Mouse (Mus musculus): ENCODE measurements at regions not wholly inside any gene's neighbourhood (a gene's known extent, or its start where the extent isn't known, plus 50 kb on each side); places are given as distances from the start of the nearest gene placed in this dataset.

- H3K4me3 ChIP-seq (ENCODE audit: insufficient read depth in 1 of 2, low read depth in 1 of 2, low read length in 2 of 2, poor library complexity in 1 of 2, severe bottlenecking in 1 of 2): peak overlapping the region in 1 of 2 experiments; percentile 83; a peak in 2 of 4 replicates
- H3K9me3 ChIP-seq (ENCODE audit: control insufficient read depth, insufficient read depth, low read depth, low read length): no peaks in the 10 kb centered on the region
- in situ Hi-C loops (cut with MboI; ENCODE audit: low sequenced_read_pairs in 2 of 2, unreplicated experiment in 2 of 2): no loop called here
- H3K36me3 ChIP-seq (ENCODE audit: control insufficient read depth, insufficient read depth, low read length, poor library complexity, severe bottlenecking): no peaks in the 10 kb centered on the region
- TF ChIP-seq ZC3H11A (IDR thresholded peaks at IDR 0.05; ENCODE audit: borderline replicate concordance, low read depth, low read length) (no peak), ZNF384 (IDR thresholded peaks at IDR 0.05; ENCODE audit: low read depth, low read length) (no peak), HCFC1 (IDR thresholded peaks at IDR 0.05; ENCODE audit: borderline replicate concordance, insufficient read depth, low read length) (no peak), CHD2 (IDR thresholded peaks at IDR 0.05; ENCODE audit: low read depth, low read length) (no peak), MAFK (IDR thresholded peaks at IDR 0.05; ENCODE audit: insufficient read depth, low read depth, low read length) (no peak)
- H3K4me1 ChIP-seq (ENCODE audit: control insufficient read depth in 2 of 2, insufficient read depth in 2 of 2, low read length in 2 of 2, poor library complexity in 1 of 2): peaks cover 0 to 6% of the 10 kb centered on the region in 2 experiments; a peak in 2 of 4 replicates
- H3K27ac ChIP-seq (ENCODE audit: insufficient read depth, low read depth, low read length, poor library complexity, severe bottlenecking): no peak overlapping the region
- no peak for DNase-seq (ENCODE audit: low read depth, low spot score)
- H3K9ac ChIP-seq (ENCODE audit: insufficient read depth, low read depth, low read length, poor library complexity, severe bottlenecking): no peak overlapping the region; the same call in 1 of the 2 replicates
Measured at GRCm38 (mm10) chr2:92529670-92530322, 69.5 kb upstream of the Slc35c1 start.

- Histone ChIP-seq H3K36me3 (ENCODE audit: control insufficient read depth, insufficient read depth, low read length, poor library complexity, severe bottlenecking) (no peaks in the 10 kb centered on the region), H3K4me3 (ENCODE audit: insufficient read depth in 1 of 2, low read depth in 1 of 2, low read length in 2 of 2, poor library complexity in 1 of 2, severe bottlenecking in 1 of 2) (peak overlapping the region; percentile 58 to 83), H3K9ac (ENCODE audit: insufficient read depth, low read depth, low read length, poor library complexity, severe bottlenecking) (peak overlapping the region; percentile 73), H3K9me3 (ENCODE audit: control insufficient read depth, insufficient read depth, low read depth, low read length) (no peaks in the 10 kb centered on the region), H3K27ac (ENCODE audit: insufficient read depth, low read depth, low read length, poor library complexity, severe bottlenecking) (no peak overlapping the region), H3K4me1 (ENCODE audit: control insufficient read depth in 2 of 2, insufficient read depth in 2 of 2, low read length in 2 of 2, poor library complexity in 1 of 2) (peaks cover 0 to 6% of the 10 kb centered on the region in 2 experiments; a peak in 2 of 4 replicates)
- in situ Hi-C loops (cut with MboI; ENCODE audit: low sequenced_read_pairs in 2 of 2, unreplicated experiment in 2 of 2): no loop called here
- peak; percentile 63 for DNase-seq (ENCODE audit: low read depth, low spot score)
- TF ChIP-seq HCFC1 (IDR thresholded peaks at IDR 0.05; ENCODE audit: borderline replicate concordance, insufficient read depth, low read length): no peak
- TF ChIP-seq ZC3H11A (IDR thresholded peaks at IDR 0.05; ENCODE audit: borderline replicate concordance, low read depth, low read length): no peak
- no peak for TF ChIP-seq ZNF384 (IDR thresholded peaks at IDR 0.05; ENCODE audit: low read depth, low read length)
- TF ChIP-seq CHD2 (IDR thresholded peaks at IDR 0.05; ENCODE audit: low read depth, low read length): no peak
- no peak for TF ChIP-seq MAFK (IDR thresholded peaks at IDR 0.05; ENCODE audit: insufficient read depth, low read depth, low read length)
Measured at GRCm38 (mm10) chr2:92529071-92529641, 68.8 kb upstream of the Slc35c1 start.

- in situ Hi-C loops (cut with MboI; ENCODE audit: low sequenced_read_pairs in 2 of 2, unreplicated experiment in 2 of 2): no loop called here
- no peak overlapping the region for H3K9ac ChIP-seq (ENCODE audit: insufficient read depth, low read depth, low read length, poor library complexity, severe bottlenecking)
Measured at GRCm38 (mm10) chr2:92528119-92528830, 67.9 kb upstream of the Slc35c1 start.

GRCm38 (mm10) chr2:92526676-92527395 is 66.5 kb upstream of the Slc35c1 start:
- in situ Hi-C loops (cut with MboI; ENCODE audit: low sequenced_read_pairs in 2 of 2, unreplicated experiment in 2 of 2): no loop called here
- Histone ChIP-seq H3K27ac (ENCODE audit: insufficient read depth, low read depth, low read length, poor library complexity, severe bottlenecking) (no peak overlapping the region), H3K9ac (ENCODE audit: insufficient read depth, low read depth, low read length, poor library complexity, severe bottlenecking) (no peak overlapping the region), H3K4me1 (ENCODE audit: control insufficient read depth in 2 of 2, insufficient read depth in 2 of 2, low read length in 2 of 2, poor library complexity in 1 of 2) (peaks cover 0 to 6% of the 10 kb centered on the region in 2 experiments; a peak in 2 of 4 replicates), H3K9me3 (ENCODE audit: control insufficient read depth, insufficient read depth, low read depth, low read length) (no peaks in the 10 kb centered on the region), H3K36me3 (ENCODE audit: control insufficient read depth, insufficient read depth, low read length, poor library complexity, severe bottlenecking) (no peaks in the 10 kb centered on the region), H3K4me3 (ENCODE audit: insufficient read depth in 1 of 2, low read depth in 1 of 2, low read length in 2 of 2, poor library complexity in 1 of 2, severe bottlenecking in 1 of 2) (no peak overlapping the region)
- TF ChIP-seq CHD2 (IDR thresholded peaks at IDR 0.05; ENCODE audit: low read depth, low read length) (no peak), MAFK (IDR thresholded peaks at IDR 0.05; ENCODE audit: insufficient read depth, low read depth, low read length) (no peak), HCFC1 (IDR thresholded peaks at IDR 0.05; ENCODE audit: borderline replicate concordance, insufficient read depth, low read length) (no peak), ZNF384 (IDR thresholded peaks at IDR 0.05; ENCODE audit: low read depth, low read length) (no peak), ZC3H11A (IDR thresholded peaks at IDR 0.05; ENCODE audit: borderline replicate concordance, low read depth, low read length) (no peak)
- DNase-seq (ENCODE audit: low read depth, low spot score): no peak

More at GRCm38 (mm10) chr2:92528119-92528830, 67.9 kb upstream of the Slc35c1 start:
- TF ChIP-seq MAFK (IDR thresholded peaks at IDR 0.05; ENCODE audit: insufficient read depth, low read depth, low read length) (no peak), CHD2 (IDR thresholded peaks at IDR 0.05; ENCODE audit: low read depth, low read length) (no peak), ZNF384 (IDR thresholded peaks at IDR 0.05; ENCODE audit: low read depth, low read length) (no peak), ZC3H11A (IDR thresholded peaks at IDR 0.05; ENCODE audit: borderline replicate concordance, low read depth, low read length) (no peak), HCFC1 (IDR thresholded peaks at IDR 0.05; ENCODE audit: borderline replicate concordance, insufficient read depth, low read length) (no peak)
- no peak for DNase-seq (ENCODE audit: low read depth, low spot score)
- H3K9me3 ChIP-seq (ENCODE audit: control insufficient read depth, insufficient read depth, low read depth, low read length): no peaks in the 10 kb centered on the region
- H3K27ac ChIP-seq (ENCODE audit: insufficient read depth, low read depth, low read length, poor library complexity, severe bottlenecking): no peak overlapping the region
- peaks cover 0 to 6% of the 10 kb centered on the region in 2 experiments; a peak in 2 of 4 replicates for H3K4me1 ChIP-seq (ENCODE audit: control insufficient read depth in 2 of 2, insufficient read depth in 2 of 2, low read length in 2 of 2, poor library complexity in 1 of 2)
- no peaks in the 10 kb centered on the region for H3K36me3 ChIP-seq (ENCODE audit: control insufficient read depth, insufficient read depth, low read length, poor library complexity, severe bottlenecking)
- H3K4me3 ChIP-seq (ENCODE audit: insufficient read depth in 1 of 2, low read depth in 1 of 2, low read length in 2 of 2, poor library complexity in 1 of 2, severe bottlenecking in 1 of 2): peak overlapping the region in 1 of 2 experiments; percentile 83; a peak in 2 of 4 replicates
